Mouse (Mus musculus) midbrain, embryonic 12.5 days (tissue): ENCODE data around the gene Gpc3. TPM values are rescaled to one million over a fixed set of nuclear protein-coding genes. Genes with fewer than 3 reads are reported as not detected.
A peak's percentile ranks its signal among the peaks of the same experiment; 100 is the strongest.

Source experiments
- ATAC-seq: fragments of 200-750 bp; cut with Nextera tagmentation; 2 replicates; pipeline ENCODE4 v1.8.0; 2017; ENCODE audit warnings: low read depth, moderate TSS enrichment, moderate library complexity; ENCODE audit not compliant: low FRiP score
- H3K27ac ChIP-seq: fragments of 300-500 bp; sonication (generic); replicated peaks from 2 replicates; pipeline ENCODE4 v1.5.1; 2016; ENCODE audit warnings: mild to moderate bottlenecking
- H3K27me3 ChIP-seq: fragments of 300-500 bp; sonication (generic); 2 replicates; pipeline ENCODE4 v1.6.1; 2016; ENCODE audit warnings: mild to moderate bottlenecking
- H3K36me3 ChIP-seq: fragments of 300-500 bp; sonication (generic); 2 replicates; pipeline ENCODE4 v1.6.1; 2016
- H3K4me1 ChIP-seq: fragments of 300-500 bp; sonication (generic); 2 replicates; pipeline ENCODE4 v1.6.1; 2016
- H3K4me2 ChIP-seq: fragments of 300-500 bp; sonication (generic); replicated peaks from 2 replicates; pipeline ENCODE4 v1.6.1; 2016; ENCODE audit warnings: mild to moderate bottlenecking, moderate library complexity
- H3K4me3 ChIP-seq: fragments of 300-500 bp; sonication (generic); 2 replicates; pipeline ENCODE4 v1.5.1; 2016; ENCODE audit warnings: mild to moderate bottlenecking
- H3K9ac ChIP-seq: fragments of 300-500 bp; sonication (generic); replicated peaks from 2 replicates; pipeline ENCODE4 v1.6.1; 2016; ENCODE audit warnings: mild to moderate bottlenecking, moderate library complexity
- H3K9me3 ChIP-seq: fragments of 300-500 bp; sonication (generic); 2 replicates; pipeline ENCODE4 v1.6.1; 2016; ENCODE audit warnings: mild to moderate bottlenecking
- WGBS: fragments of 180-500 bp; shearing (Covaris S2); methylation state at CpG from one replicate; pipeline ENCODE4 v1.1.7; 2016; 5-methylcytosine and 5-hydroxymethylcytosine counted together
- polyA plus RNA-seq: library from polyadenylated mRNA; unstranded; fragments of >200 nt; fragmentation: Nextera tagmentation; extraction: Ambion mirVana; gene quantifications from 2 replicates; pipeline ENCODE4 v1.2.1, GENCODE M21; 2016

Gpc3 gene
- polyA plus RNA-seq, 1 experiment from 2014 or later: 206 TPM

GRCm38 (mm10) chrX:52453445-52454182 lies 160.1 kb downstream of the Gpc3 start:
- H3K9me3 ChIP-seq: no peaks in the 10 kb centered on the region
- no peak overlapping the region for H3K9ac ChIP-seq
- WGBS: 30% methylated on average over 6 of the region's 6 CpGs
- H3K36me3 ChIP-seq: no peaks in the 10 kb centered on the region
- peak; percentile 93 for ATAC-seq
- H3K4me3 ChIP-seq: no peak overlapping the region
- no peak overlapping the region for H3K4me2 ChIP-seq
- H3K27me3 ChIP-seq: no peaks in the 10 kb centered on the region
- no peaks in the 10 kb centered on the region for H3K4me1 ChIP-seq
- no peak overlapping the region for H3K27ac ChIP-seq

- Histone ChIP-seq H3K36me3 (no peaks in the 10 kb centered on the region), H3K9me3 (no peaks in the 10 kb centered on the region), H3K27me3 (no peaks in the 10 kb centered on the region), H3K9ac (no peak overlapping the region), H3K4me3 (no peak overlapping the region), H3K4me1 (no peaks in the 10 kb centered on the region), H3K27ac (no peak overlapping the region), H3K4me2 (no peak overlapping the region)
- no peak for ATAC-seq
- 81% methylated on average over 2 of the region's 2 CpGs for WGBS
Observed at GRCm38 (mm10) chrX:52449177-52449576, 164.6 kb downstream of the Gpc3 start.

DNA sequence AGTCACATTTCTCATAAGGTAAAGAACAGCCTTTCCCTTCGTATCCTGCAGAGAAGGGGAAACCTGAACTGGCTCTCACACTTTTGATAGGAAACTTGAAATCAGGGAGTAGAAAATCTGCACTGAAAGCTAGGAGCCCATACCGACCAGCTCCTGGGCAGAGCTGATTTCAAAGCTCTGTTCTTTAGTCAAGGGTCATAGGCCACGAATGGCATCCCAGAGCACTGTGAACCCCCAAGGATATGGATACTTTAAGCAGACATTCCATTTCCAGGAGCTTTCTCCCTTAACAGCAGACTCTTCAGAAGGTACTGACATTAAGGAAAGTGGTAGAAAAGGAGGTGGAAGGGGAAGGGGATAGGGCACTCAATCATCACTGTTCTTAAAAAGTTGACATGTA lies 165.3 kb downstream of the Gpc3 start:
- no peak overlapping the region for H3K4me2 ChIP-seq
- H3K27me3 ChIP-seq: no peaks in the 10 kb centered on the region
- no peaks in the 10 kb centered on the region for H3K36me3 ChIP-seq
- no peaks in the 10 kb centered on the region for H3K9me3 ChIP-seq
- H3K4me3 ChIP-seq: no peak overlapping the region
- no peaks in the 10 kb centered on the region for H3K4me1 ChIP-seq
- no peak for ATAC-seq
- H3K9ac ChIP-seq: no peak overlapping the region
- no peak overlapping the region for H3K27ac ChIP-seq
- 35% methylated on average over 3 of the region's 3 CpGs for WGBS

GRCm38 (mm10) chrX:52446530-52446929 lies 167.2 kb downstream of the Gpc3 start:
- Histone ChIP-seq H3K4me3 (no peak overlapping the region), H3K36me3 (no peaks in the 10 kb centered on the region), H3K4me1 (no peaks in the 10 kb centered on the region), H3K27me3 (no peaks in the 10 kb centered on the region), H3K4me2 (no peak overlapping the region), H3K9ac (no peak overlapping the region), H3K27ac (no peak overlapping the region), H3K9me3 (no peaks in the 10 kb centered on the region)
- no peak for ATAC-seq
- WGBS: 68% methylated on average over 3 of the region's 3 CpGs

GRCm38 (mm10) chrX:52444977-52445376 lies 168.8 kb downstream of the Gpc3 start:
- Histone ChIP-seq H3K36me3 (no peaks in the 10 kb centered on the region), H3K9ac (no peak overlapping the region), H3K4me2 (no peak overlapping the region), H3K4me3 (no peak overlapping the region), H3K4me1 (no peaks in the 10 kb centered on the region), H3K9me3 (no peaks in the 10 kb centered on the region), H3K27ac (no peak overlapping the region), H3K27me3 (no peaks in the 10 kb centered on the region)
- 77% methylated on average over 2 of the region's 2 CpGs for WGBS
- ATAC-seq: no peak

GRCm38 (mm10) chrX:52441798-52442197 lies 172.0 kb downstream of the Gpc3 start:
- no peaks in the 10 kb centered on the region for H3K9me3 ChIP-seq
- H3K4me2 ChIP-seq: no peak overlapping the region
- 60% methylated on average over 3 of the region's 3 CpGs for WGBS
- ATAC-seq: no peak
- H3K9ac ChIP-seq: no peak overlapping the region
- H3K36me3 ChIP-seq: no peaks in the 10 kb centered on the region
- H3K4me1 ChIP-seq: no peaks in the 10 kb centered on the region
- H3K27me3 ChIP-seq: no peaks in the 10 kb centered on the region
- no peak overlapping the region for H3K27ac ChIP-seq
- H3K4me3 ChIP-seq: no peak overlapping the region

DNA sequence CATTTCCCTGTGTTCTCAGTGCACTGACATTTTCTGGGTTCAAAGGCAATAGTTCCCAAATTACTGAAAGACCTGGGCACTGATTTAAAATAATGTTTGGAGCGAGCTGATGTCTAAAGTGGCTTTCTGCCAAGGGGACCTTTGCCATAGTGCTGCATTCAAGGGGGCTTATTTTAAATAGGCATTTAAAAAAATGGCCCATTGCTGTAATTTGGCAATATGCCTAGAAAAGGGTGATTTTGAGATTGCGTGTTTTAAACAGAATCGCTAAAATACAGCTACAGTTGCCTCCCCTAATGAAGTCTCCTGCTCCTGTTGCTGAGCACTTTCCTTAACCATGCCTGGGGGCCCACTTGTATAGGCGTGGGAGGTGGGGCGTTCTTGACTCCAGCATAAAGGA lies 174.3 kb downstream of the Gpc3 start:
- no peaks in the 10 kb centered on the region for H3K36me3 ChIP-seq
- no peaks in the 10 kb centered on the region for H3K9me3 ChIP-seq
- H3K27ac ChIP-seq: no peak overlapping the region
- H3K4me2 ChIP-seq: no peak overlapping the region
- H3K4me3 ChIP-seq: no peak overlapping the region
- 83% methylated on average over 5 of the region's 5 CpGs for WGBS
- H3K4me1 ChIP-seq: no peaks in the 10 kb centered on the region
- ATAC-seq: no peak
- no peaks in the 10 kb centered on the region for H3K27me3 ChIP-seq
- no peak overlapping the region for H3K9ac ChIP-seq

GRCm38 (mm10) chrX:52425605-52426004 lies 188.1 kb downstream of the Gpc3 start:
- Histone ChIP-seq H3K9me3 (no peaks in the 10 kb centered on the region), H3K27ac (no peak overlapping the region), H3K4me3 (no peak overlapping the region), H3K36me3 (no peaks in the 10 kb centered on the region), H3K4me2 (no peak overlapping the region), H3K27me3 (no peaks in the 10 kb centered on the region), H3K9ac (no peak overlapping the region), H3K4me1 (no peaks in the 10 kb centered on the region)
- 80% methylated on average over 5 of the region's 5 CpGs for WGBS
- ATAC-seq: no peak

GRCm38 (mm10) chrX:52419850-52420249 lies 193.9 kb downstream of the Gpc3 start:
- Histone ChIP-seq H3K4me2 (no peak overlapping the region), H3K9me3 (no peaks in the 10 kb centered on the region), H3K4me1 (no peaks in the 10 kb centered on the region), H3K9ac (no peak overlapping the region), H3K27ac (no peak overlapping the region), H3K36me3 (no peaks in the 10 kb centered on the region), H3K4me3 (no peak overlapping the region), H3K27me3 (no peaks in the 10 kb centered on the region)
- ATAC-seq: no peak
- 83% methylated on average over 3 of the region's 3 CpGs for WGBS

- WGBS: 74% methylated on average over 3 of the region's 3 CpGs
- Histone ChIP-seq H3K9me3 (no peaks in the 10 kb centered on the region), H3K27ac (no peak overlapping the region), H3K4me1 (no peaks in the 10 kb centered on the region), H3K4me2 (no peak overlapping the region), H3K9ac (no peak overlapping the region), H3K27me3 (no peaks in the 10 kb centered on the region), H3K4me3 (no peak overlapping the region), H3K36me3 (no peaks in the 10 kb centered on the region)
- no peak for ATAC-seq
Observed at GRCm38 (mm10) chrX:52412936-52413335, 200.8 kb downstream of the Gpc3 start.

DNA sequence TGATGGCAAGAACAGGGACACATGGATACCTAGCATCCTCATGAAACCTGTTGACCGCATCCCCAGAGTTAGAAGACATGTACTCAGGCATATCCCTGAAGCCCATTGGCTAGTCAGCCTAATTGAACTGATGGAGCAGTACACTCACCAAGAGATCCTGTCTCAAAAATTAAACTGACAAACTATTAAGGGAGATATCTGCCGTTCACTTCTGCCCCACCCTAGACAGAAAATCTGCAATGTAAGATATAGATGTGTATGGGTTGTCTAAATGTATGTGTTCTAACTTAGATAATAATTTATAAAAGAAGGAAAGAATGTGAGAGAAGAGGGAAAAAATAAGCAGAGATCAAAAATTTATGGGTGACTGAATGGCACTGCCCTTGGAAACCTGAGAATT lies 212.6 kb downstream of the Gpc3 start:
- Histone ChIP-seq H3K36me3 (no peaks in the 10 kb centered on the region), H3K4me3 (no peak overlapping the region), H3K27ac (no peak overlapping the region), H3K9ac (no peak overlapping the region), H3K4me2 (no peak overlapping the region), H3K4me1 (no peaks in the 10 kb centered on the region), H3K27me3 (no peaks in the 10 kb centered on the region), H3K9me3 (no peaks in the 10 kb centered on the region)
- 85% methylated on average over 2 of the region's 2 CpGs for WGBS
- no peak for ATAC-seq

- Histone ChIP-seq H3K27me3 (no peaks in the 10 kb centered on the region), H3K9ac (no peak overlapping the region), H3K9me3 (no peaks in the 10 kb centered on the region), H3K4me2 (no peak overlapping the region), H3K4me3 (no peak overlapping the region), H3K4me1 (no peaks in the 10 kb centered on the region), H3K27ac (no peak overlapping the region), H3K36me3 (no peaks in the 10 kb centered on the region)
- WGBS: 57% methylated on average over 3 of the region's 3 CpGs
- ATAC-seq: no peak
Observed at GRCm38 (mm10) chrX:52375129-52375528, 238.6 kb downstream of the Gpc3 start.

DNA sequence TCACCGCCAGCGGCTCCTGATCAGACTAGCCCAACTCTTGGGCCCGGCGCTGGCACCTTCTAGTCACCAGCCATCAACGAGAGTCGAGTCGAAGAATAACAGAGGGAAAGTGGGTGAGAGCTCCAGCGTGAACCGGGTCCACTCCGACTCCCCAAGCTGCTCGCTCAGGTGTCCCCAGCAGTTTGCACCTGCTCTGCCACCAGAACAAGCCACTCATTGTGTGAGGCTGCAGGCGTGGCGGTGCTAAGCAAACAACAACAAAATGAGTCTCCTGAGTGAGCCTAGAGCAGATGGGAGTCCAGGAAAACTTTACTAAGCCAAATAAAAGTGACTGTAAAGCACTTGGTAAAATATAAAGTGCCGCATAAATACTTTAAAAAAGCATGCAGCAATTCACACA lies 239.5 kb downstream of the Gpc3 start:
- ATAC-seq: no peak
- H3K4me1 ChIP-seq: no peaks in the 10 kb centered on the region
- H3K9me3 ChIP-seq: no peaks in the 10 kb centered on the region
- 86% methylated on average over 14 of the region's 14 CpGs for WGBS
- no peaks in the 10 kb centered on the region for H3K36me3 ChIP-seq
- H3K9ac ChIP-seq: no peak overlapping the region
- H3K4me3 ChIP-seq: no peak overlapping the region
- H3K27ac ChIP-seq: no peak overlapping the region
- H3K4me2 ChIP-seq: no peak overlapping the region
- no peaks in the 10 kb centered on the region for H3K27me3 ChIP-seq
